Mouse (Mus musculus) G1E (cell line): ENCODE data around the gene Mcrip2.

Experiments
- CTCF ChIP-seq: IDR thresholded peaks from 2 replicates; pipeline ENCODE4 v1.5.1; 2012; ENCODE audit warnings: low read depth, low read length, inconsistent platforms, mixed read lengths
- GATA1 ChIP-seq: IDR thresholded peaks from 2 replicates; pipeline ENCODE4 v1.6.1; 2012; ENCODE audit warnings: borderline replicate concordance, low read length, inconsistent platforms, mixed read lengths
- GATA2 ChIP-seq: IDR thresholded peaks from 2 replicates; pipeline ENCODE4 v1.6.1; 2012; ENCODE audit warnings: low read depth, low read length, inconsistent platforms, borderline replicate concordance
- POLR2AphosphoS5 ChIP-seq: IDR thresholded peaks from 2 replicates; pipeline ENCODE4 v1.6.1; 2012; ENCODE audit warnings: low read depth, low read length, inconsistent platforms; ENCODE audit not compliant: insufficient replicate concordance
- TAL1 ChIP-seq: conservative IDR thresholded peaks from 2 replicates; pipeline ENCODE4 v1.6.1; 2012; ENCODE audit warnings: low read depth, low read length, inconsistent platforms, mixed read lengths

- TF ChIP-seq CTCF (no peak), POLR2AphosphoS5 (no peak), TAL1 (no peak), GATA1 (no peak), GATA2 (no peak)
Measured at GRCm38 (mm10) chr17:25888837-25889236, 20.3 kb upstream of the Mcrip2 start.
